Mouse (Mus musculus): ENCODE data around the gene Bbs2.

GRCm38 (mm10) chr8:94109396-94109795 lies 10.7 kb upstream of the Bbs2 start:
- no peak for TF ChIP-seq CTCF (IDR thresholded peaks at IDR 0.05)
- no peak for TF ChIP-seq POLR2A (IDR thresholded peaks at IDR 0.05; ENCODE audit: insufficient read depth, low read depth, low read length)
